Mouse (Mus musculus) E14TG2a.4 (cell line): ENCODE results near the gene Sipa1l1.

Experiments used
- CTCF ChIP-seq: conservative IDR thresholded peaks from 2 replicates; pipeline ENCODE4 v1.5.1; 2014; ENCODE audit warnings: low read length
- NANOG ChIP-seq: IDR thresholded peaks from 2 replicates; pipeline ENCODE4 v1.6.1; 2014; ENCODE audit warnings: borderline replicate concordance, low read length, mixed read lengths
- POU5F1 ChIP-seq: IDR thresholded peaks from 2 replicates; pipeline ENCODE4 v1.6.1; 2014; ENCODE audit warnings: low read length, borderline replicate concordance

DNA sequence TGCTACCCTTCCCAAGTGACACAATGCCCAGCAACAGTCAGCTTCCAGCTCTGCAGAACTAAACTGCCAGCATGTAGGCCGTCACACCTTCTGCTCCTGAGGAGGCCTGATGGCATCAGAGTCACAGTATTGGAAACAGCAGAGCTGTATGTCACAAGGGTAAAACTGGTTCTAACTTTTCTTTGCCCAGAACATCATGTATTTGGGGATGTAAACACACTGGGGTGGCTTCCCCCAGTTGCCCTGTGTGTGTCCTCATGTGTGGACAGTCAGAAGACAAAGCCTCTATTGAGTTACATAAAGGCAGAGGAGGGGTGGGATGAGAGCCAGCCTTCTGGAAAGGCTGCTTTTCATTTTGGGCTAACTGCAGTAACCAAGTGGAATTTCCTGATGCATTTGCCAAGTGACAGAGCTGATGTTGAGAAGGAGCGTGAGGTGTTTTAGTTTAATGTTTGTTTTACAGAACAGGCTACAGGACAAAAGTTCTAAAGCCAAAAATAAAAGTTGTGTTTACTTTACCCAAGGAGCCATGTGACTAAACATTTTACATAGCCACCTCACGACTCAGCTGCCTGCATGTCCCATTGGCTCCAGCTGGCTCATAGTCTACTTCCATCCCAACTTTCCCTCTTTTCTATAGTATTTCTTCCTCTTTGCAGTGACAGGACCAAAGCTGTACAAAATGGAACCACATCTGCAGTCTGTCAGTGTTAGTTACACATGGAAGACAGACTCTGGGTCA, 243.3 kb downstream of the Sipa1l1 start:
- TF ChIP-seq NANOG (no peak), CTCF (no peak), POU5F1 (no peak)
